Mouse (Mus musculus) kidney, postnatal 25 days (tissue): ENCODE data around the gene Cd300ld5.
"Not testable (repeated sequence)": the region's sequence is repeated elsewhere in the genome, so short reads cannot be mapped to it uniquely, and the experiment has no call there.

ENCODE experiments used
- DNase-seq, 2 experiments: peaks; one replicate each; pipeline ENCODE4 v3.0.0; 2021; ENCODE audit warnings: mixed read lengths in 2 of 2

The Cd300ld5 gene

DNA sequence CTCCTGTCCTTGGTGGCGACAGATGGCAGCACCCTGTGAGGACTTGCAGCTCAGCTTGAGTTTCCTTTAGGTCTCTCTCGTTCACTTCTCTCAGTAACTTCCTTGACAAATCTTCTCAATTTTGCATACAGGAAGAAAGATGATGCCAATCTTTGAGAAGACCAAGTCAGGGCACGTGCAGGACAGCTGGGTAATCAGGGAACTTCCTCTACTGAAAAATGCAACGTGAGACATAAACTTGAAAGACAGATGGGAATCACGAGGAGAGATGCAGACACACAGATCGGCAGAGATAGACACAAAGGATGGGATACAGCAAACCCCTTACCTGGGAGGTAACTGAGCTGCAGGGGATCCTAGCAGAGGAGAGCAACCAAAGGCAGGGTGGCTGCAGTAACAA, 10.7 kb downstream of the Cd300ld5 start, which contains the start of gene Cd300ld4:
TSS of gene Cd300ld4 (minus strand) at position 101 of the 400 bp plus-strand sequence.
- not testable (repeated sequence) for DNase-seq

DNA sequence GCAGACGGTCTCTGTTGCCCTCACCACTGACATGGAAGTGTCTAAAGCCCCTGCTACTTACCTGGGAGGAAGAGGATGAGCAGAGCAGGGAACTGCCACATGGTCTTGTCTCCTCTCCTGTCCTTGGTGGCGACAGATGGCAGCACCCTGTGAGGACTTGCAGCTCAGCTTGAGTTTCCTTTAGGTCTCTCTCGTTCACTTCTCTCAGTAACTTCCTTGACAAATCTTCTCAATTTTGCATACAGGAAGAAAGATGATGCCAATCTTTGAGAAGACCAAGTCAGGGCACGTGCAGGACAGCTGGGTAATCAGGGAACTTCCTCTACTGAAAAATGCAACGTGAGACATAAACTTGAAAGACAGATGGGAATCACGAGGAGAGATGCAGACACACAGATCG, 21.5 kb downstream of the Cd300ld5 start, which contains the start of gene Cd300ld2:
TSS of gene Cd300ld2 (minus strand) at position 101 of the 400 bp plus-strand sequence.
- not testable (repeated sequence) for DNase-seq

DNA sequence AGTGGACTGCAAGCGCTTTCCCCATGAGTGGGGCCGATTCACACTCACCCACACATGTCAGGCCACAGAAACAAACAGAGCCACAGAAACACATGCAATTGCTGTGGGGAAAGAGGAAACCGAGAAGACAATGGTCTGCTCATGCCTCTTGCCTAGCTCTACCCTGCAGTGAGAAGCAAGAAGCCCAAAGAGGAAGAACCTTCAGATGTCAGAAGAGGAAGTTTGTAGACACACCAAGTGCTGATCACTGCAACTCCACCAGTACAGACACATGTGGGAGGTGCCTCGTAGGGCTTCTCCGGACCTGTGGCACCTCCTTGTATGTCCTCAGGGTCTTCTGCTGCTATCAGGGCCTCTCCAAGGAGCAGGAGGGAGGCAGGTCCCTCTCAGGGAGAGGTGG, 33.5 kb downstream of the Cd300ld5 start:
- no peak for DNase-seq

DNA sequence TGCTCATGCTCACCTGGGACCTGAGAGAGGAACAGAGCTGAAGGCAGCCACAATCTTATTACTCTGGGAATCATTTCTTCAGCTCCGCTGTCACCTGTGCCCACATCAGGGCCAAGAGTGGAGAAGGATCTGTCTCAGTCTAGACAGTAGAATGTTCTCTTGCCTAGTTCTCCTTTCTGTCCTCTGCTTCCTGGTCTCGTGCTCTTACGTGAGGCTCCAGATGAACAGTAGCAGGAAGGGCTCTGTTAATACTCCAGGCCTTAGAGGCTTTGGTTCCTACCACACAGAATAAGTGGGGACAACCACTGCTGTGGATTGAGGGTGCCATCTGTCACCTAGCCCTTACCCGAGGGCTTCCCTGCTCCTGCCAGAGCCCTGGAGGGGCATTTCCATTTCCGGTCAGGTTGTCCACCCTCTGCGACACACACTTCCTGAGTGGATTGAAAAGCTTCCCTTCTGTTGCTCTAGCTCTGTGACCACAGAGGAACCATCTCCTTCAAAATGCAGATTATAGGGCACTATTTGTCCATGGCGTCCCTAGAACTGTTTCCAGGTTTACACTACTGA, 36.0 kb downstream of the Cd300ld5 start, which contains the start of gene Cd300c2:
TSS of gene Cd300c2 (minus strand) at position 407 of the 567 bp plus-strand sequence.
- DNase-seq: peak in 1 of 2 experiments; percentile 28

DNA sequence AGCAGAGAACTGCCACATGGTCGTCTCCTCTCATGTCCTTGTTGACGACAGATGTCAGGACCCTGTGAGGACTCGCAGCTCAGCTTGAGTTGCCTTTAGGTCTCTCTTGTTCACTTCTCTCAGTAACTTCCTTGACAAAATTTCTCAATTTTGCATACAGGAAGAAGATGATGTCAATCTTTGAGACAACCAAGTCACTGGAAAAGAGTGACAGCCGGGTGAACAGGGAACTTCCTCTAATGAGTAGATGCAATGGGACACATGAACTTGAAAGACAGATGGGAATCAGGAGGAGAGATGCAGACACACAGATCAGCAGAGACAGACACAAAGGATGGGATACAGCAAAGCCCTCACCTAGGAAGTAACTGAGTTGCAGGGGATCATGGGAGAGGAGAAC, 47.8 kb downstream of the Cd300ld5 start, which contains the start of gene Cd300ld:
TSS of gene Cd300ld (minus strand) at position 130 of the 400 bp plus-strand sequence.
- DNase-seq: no peak

DNA sequence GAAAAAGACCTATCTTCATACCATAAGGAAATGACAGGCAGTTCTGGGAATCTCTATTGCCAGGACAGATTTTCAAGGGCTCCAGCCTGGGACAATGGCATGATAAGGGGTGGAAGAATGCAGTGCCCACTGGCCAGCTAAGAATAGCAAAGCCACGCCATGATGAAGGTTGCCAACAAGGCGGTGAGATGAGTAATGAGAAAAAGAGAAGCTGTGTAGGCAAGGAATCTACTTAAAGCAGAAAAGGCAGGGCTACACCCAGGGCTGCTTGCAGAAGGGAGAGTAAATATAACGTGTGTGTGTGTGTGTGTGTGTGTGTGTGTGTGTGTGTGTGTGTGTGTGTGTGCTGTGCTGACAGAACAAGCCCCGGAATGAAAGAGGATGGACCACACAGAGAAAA, 55.7 kb downstream of the Cd300ld5 start:
- DNase-seq: no peak
